Mouse (Mus musculus): Measurements from ENCODE around the gene Sars2.

DNA sequence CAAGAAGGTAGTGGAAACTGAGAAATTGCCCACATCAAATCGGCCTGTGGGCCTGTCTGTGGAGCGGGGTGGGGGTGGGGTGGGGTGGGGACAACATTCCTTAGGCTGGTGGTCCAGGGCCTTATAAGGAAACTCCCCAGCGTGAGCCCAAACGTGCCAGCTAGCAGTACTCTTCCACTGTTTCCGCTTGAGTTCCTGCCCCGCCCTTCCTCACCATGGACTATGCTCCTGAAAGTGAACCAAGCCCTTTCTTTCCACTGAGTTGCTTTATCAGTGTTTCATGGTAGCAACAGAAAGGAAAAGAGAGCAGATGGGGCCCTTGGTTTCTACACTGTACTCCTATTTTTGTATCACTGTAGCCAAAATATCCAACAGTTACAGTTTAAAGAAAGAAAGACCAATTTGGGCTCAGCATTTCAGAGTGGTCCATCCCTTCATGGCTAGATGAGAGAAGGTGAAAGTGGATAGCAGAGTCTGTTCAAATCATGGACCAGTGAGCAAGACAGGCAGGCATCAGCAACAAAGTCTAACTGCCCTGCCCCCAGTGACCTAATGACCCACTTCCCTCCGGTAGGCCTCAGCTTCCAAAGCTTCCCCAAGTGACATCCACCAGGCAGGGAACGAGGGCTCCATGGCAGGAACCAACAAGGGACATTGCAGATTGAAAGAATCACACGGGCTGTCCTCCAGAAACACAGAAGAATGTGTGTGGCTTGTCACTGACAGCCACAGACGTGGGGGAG lies 61.2 kb downstream of the Sars2 start:
- no peak for TF ChIP-seq CTCF (IDR thresholded peaks at IDR 0.05; ENCODE audit: insufficient read depth, low read length)
- no peak for TF ChIP-seq POLR2A (IDR thresholded peaks at IDR 0.05; ENCODE audit: borderline replicate concordance, extremely low read depth, low read depth, low read length)
